Mouse (Mus musculus) lung, adult 2 months (tissue): ENCODE measurements around the gene Mlycd. TPM values are rescaled to one million over a fixed set of nuclear protein-coding genes. Genes with fewer than 3 reads are reported as not detected.

Experiments used
- DNase-seq: peaks from one replicate; pipeline ENCODE4 v3.0.0; 2022
- H3K4me1 ChIP-seq: fragments of 200-500 bp; 2 replicates; pipeline ENCODE4 v1.6.1; 2011; ENCODE audit warnings: low read length; ENCODE audit not compliant: control insufficient read depth, insufficient read depth
- H3K4me3 ChIP-seq: fragments of 200-500 bp; replicated peaks from 2 replicates; pipeline ENCODE3; 2011; ENCODE audit warnings: low read depth, mild to moderate bottlenecking, control low read depth, low read length; ENCODE audit errors: extremely low read depth
- CTCF ChIP-seq: fragments of 200-500 bp; IDR thresholded peaks from 2 replicates; pipeline ENCODE4 v1.5.1; 2011; ENCODE audit warnings: mild to moderate bottlenecking, low read length, control low read depth; ENCODE audit not compliant: insufficient read depth
- POLR2A ChIP-seq: fragments of 200-500 bp; IDR thresholded peaks from 2 replicates; pipeline ENCODE4 v1.6.1; 2011; ENCODE audit warnings: low read depth, mild to moderate bottlenecking, control low read depth, low read length, borderline replicate concordance; ENCODE audit errors: extremely low read depth
- WGBS: fragments of 180-500 bp; shearing (Covaris S2); methylation state at CpG from one replicate; pipeline ENCODE4 v1.1.7; 2018; 5-methylcytosine and 5-hydroxymethylcytosine counted together
- polyA plus RNA-seq: library from polyadenylated mRNA; depleted of rRNA; stranded (reverse); fragments of >200 nt; gene quantifications from 2 replicates; pipeline ENCODE4 v1.2.3, GENCODE M21; 2012

The Mlycd gene
- polyA plus RNA-seq, 1 experiment = 26.9 TPM

DNA sequence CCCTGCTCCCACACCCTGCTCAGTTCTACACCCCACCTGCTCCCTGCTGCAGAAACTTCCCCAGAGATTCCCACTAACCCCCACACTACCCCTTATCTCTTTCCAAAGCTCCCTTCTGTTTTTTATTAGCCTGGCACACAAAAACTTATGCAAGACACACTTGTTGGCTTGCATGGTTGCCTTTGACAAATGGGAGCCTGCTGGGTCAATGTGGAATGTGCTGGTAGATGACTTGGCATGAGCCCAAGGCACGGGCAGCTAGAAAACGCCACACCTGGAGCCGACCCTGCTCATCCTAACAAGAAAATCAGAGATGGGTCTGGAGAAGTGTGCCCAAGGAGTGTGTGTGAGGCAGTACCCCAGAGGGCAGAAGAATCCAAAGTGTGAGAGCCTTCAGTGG is 34.9 kb downstream of the Mlycd start:
- WGBS = 60% methylated on average over 3 of the region's 3 CpGs
- H3K4me3 ChIP-seq = no peak overlapping the region
- peaks cover 28% of the 10 kb centered on the region for H3K4me1 ChIP-seq
- peak; percentile 39 for DNase-seq
- TF ChIP-seq POLR2A = no peak
- TF ChIP-seq CTCF = no peak

DNA sequence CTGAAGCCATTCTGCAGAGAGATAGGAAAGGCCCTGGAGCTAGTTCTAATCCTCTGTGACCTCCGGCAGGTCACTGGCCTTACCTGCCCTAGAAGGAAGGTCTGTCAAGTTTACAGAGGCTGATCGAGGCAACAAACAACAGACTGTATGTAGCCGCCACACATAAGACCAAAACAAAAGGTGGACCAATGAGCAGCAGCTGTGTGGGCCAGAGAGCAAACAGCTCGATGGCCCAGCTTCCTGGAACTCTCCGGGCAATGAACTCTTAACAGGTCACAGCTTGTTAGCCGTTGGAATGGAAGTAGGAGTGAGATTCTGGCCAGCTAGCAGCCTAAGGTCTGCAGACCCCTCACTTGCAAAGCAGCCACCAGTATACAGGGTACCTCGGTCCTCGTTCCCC is 35.6 kb downstream of the Mlycd start:
- 69% methylated on average over 8 of the region's 8 CpGs for WGBS
- peaks cover 28% of the 10 kb centered on the region for H3K4me1 ChIP-seq
- H3K4me3 ChIP-seq = no peak overlapping the region
- TF ChIP-seq CTCF (no peak), POLR2A (no peak)
- DNase-seq = no peak

DNA sequence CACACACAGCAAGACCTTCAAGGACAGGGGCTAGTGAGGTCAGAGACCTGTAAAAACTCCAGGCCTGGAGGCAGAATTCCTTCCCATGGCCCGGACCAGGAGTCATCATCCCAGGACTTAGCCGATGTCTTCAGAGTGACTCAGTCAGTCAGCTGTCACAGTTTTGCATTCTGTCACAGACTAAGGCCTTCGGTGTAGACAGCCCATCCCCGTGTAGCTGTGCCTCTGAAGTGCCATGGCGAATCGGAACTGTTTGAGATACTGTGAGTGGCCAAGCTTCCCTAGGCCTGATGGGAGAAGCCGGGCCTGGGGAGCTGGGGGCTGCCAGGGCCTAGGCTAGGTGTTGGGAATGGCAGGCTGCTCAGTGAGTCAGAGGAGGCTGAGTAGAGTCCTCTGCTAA is 36.0 kb downstream of the Mlycd start:
- DNase-seq = no peak
- Histone ChIP-seq H3K4me3 (no peak overlapping the region), H3K4me1 (peaks cover 25% of the 10 kb centered on the region)
- 87% methylated on average over 7 of the region's 7 CpGs for WGBS
- no peak for TF ChIP-seq CTCF
- no peak for TF ChIP-seq POLR2A

DNA sequence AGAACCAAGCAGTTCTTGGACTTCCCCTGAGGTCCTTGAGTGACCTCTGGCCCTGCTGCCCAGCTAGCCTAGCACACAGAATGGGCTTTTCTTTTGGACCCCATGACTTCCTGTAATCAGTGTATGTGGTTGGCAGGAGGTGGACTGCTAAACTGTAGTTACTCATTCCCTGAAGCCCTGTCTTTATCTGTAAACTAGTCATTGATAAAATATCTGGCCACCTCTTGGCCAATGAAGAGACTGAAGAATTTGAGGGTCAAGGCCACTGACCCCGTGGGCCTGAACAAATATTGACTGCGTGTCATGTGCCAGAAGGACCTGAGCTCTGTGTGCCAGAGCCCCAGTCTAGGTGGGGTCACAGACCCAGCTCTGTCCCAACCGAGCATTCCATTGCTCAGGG is 37.7 kb downstream of the Mlycd start:
- H3K4me3 ChIP-seq = no peak overlapping the region
- WGBS = 44% methylated on average over 3 of the region's 3 CpGs
- no peak for TF ChIP-seq POLR2A
- no peak for TF ChIP-seq CTCF
- peaks cover 17% of the 10 kb centered on the region for H3K4me1 ChIP-seq
- DNase-seq = no peak

- WGBS = 91% methylated on average over 13 of the region's 13 CpGs
- Histone ChIP-seq H3K4me3 (no peak within 1 kb of the TSS), H3K4me1 (peaks cover 9% of the 10 kb centered on the region)
- TF ChIP-seq CTCF (no peak), POLR2A (no peak)
- DNase-seq = no peak
These were observed 39.0 kb downstream of the Mlycd start, which contains the start of gene Osgin1 for GRCm38 (mm10) chr8:119433582-119434174. Gene Osgin1, plus strand, starts transcription at chr8:119434124.

- 78% methylated on average over 6 of the region's 6 CpGs for WGBS
- DNase-seq = no peak
- Histone ChIP-seq H3K4me1 (peaks cover 3% of the 10 kb centered on the region; the same call in 1 of the 2 replicates), H3K4me3 (no peak overlapping the region)
- TF ChIP-seq CTCF = no peak
- TF ChIP-seq POLR2A = no peak
These were observed 39.9 kb downstream of the Mlycd start for GRCm38 (mm10) chr8:119434569-119434968.

GRCm38 (mm10) chr8:119435527-119435926 is 40.8 kb downstream of the Mlycd start:
- H3K4me1 ChIP-seq = peaks cover 6% of the 10 kb centered on the region
- H3K4me3 ChIP-seq = no peak overlapping the region
- no peak for DNase-seq
- WGBS = 83% methylated on average over 7 of the region's 7 CpGs
- TF ChIP-seq CTCF = no peak
- no peak for TF ChIP-seq POLR2A

GRCm38 (mm10) chr8:119436331-119436730 is 41.7 kb downstream of the Mlycd start:
- WGBS = 82% methylated on average over 10 of the region's 10 CpGs
- H3K4me1 ChIP-seq = peaks cover 11% of the 10 kb centered on the region
- DNase-seq = no peak
- TF ChIP-seq CTCF = no peak
- TF ChIP-seq POLR2A = no peak
- H3K4me3 ChIP-seq = no peak overlapping the region

DNA sequence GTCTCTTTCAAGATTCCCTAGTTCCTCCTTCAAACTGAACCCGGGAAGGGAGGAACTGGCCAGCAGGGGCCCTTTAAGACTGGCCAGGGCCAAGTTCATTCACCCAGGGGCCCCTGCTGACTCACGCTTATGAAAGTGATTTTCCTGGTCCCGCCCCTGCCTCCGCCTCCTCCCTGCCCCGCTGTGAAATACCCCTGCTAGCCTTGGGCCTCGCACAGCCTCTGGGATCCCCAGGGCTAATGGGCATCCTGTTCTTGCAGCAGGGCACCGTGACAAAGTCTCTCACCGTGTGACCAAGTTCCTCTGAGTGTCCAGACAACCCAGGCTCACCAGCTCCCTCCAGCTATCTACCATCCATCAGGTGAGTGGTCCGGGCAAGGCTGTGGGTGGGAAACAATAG is 42.3 kb downstream of the Mlycd start:
- WGBS = 9% methylated on average over 9 of the region's 9 CpGs
- Histone ChIP-seq H3K4me3 (peak overlapping the region; percentile 68), H3K4me1 (peaks cover 11% of the 10 kb centered on the region)
- DNase-seq = peak; percentile 86
- TF ChIP-seq CTCF (no peak), POLR2A (peak; percentile 99)

- H3K4me3 ChIP-seq = peak overlapping the region; percentile 68
- peak; percentile 59 for DNase-seq
- TF ChIP-seq CTCF = no peak
- peak; percentile 26; the same call in 1 of the 2 replicates for TF ChIP-seq POLR2A
- H3K4me1 ChIP-seq = peaks cover 9% of the 10 kb centered on the region
- 55% methylated on average over 11 of the region's 11 CpGs for WGBS
These were observed 42.8 kb downstream of the Mlycd start for GRCm38 (mm10) chr8:119437506-119437905.
